Mouse (Mus musculus): ENCODE measurements around the gene Tmem192.

The Tmem192 gene

GRCm38 (mm10) chr8:64946820-64947697 is at the start of gene Tmem192:
Gene Tmem192, plus strand, starts transcription at chr8:64947185.
- DNase-seq = peak; percentile 96

- DNase-seq = no peak
Measured at GRCm38 (mm10) chr8:64898710-64899109, 48.3 kb upstream of the Tmem192 start.

GRCm38 (mm10) chr8:64900645-64901044 is 46.3 kb upstream of the Tmem192 start:
- DNase-seq = no peak

GRCm38 (mm10) chr8:64901527-64902156 is 45.3 kb upstream of the Tmem192 start:
- no peak for DNase-seq

- DNase-seq = no peak
Measured at GRCm38 (mm10) chr8:64902191-64902590, 44.8 kb upstream of the Tmem192 start.

- no peak for DNase-seq
Measured at GRCm38 (mm10) chr8:64903778-64904177, 43.2 kb upstream of the Tmem192 start.

GRCm38 (mm10) chr8:64910026-64910425 is 37.0 kb upstream of the Tmem192 start:
- no peak for DNase-seq

- no peak for DNase-seq
Measured at GRCm38 (mm10) chr8:64916793-64917192, 30.2 kb upstream of the Tmem192 start.

GRCm38 (mm10) chr8:64923329-64923728 is 23.7 kb upstream of the Tmem192 start:
- DNase-seq = no peak

- no peak for DNase-seq
Measured at GRCm38 (mm10) chr8:64925762-64926161, 21.2 kb upstream of the Tmem192 start.

- no peak for DNase-seq
Measured at GRCm38 (mm10) chr8:64926355-64926754, 20.6 kb upstream of the Tmem192 start.

GRCm38 (mm10) chr8:64928938-64929337 is 18.0 kb upstream of the Tmem192 start:
- DNase-seq = no peak

- DNase-seq = no peak
Measured at GRCm38 (mm10) chr8:64934997-64935396, 12.0 kb upstream of the Tmem192 start.

GRCm38 (mm10) chr8:64941019-64941418 is 6.0 kb upstream of the Tmem192 start:
- no peak for DNase-seq

- peak; percentile 81 for DNase-seq
Measured at GRCm38 (mm10) chr8:64941495-64941894, 5.5 kb upstream of the Tmem192 start.

GRCm38 (mm10) chr8:64942946-64943345 is 4.0 kb upstream of the Tmem192 start:
- DNase-seq = no peak

GRCm38 (mm10) chr8:64944831-64945230 is 2.2 kb upstream of the Tmem192 start:
- peak; percentile 11 for DNase-seq

GRCm38 (mm10) chr8:64945606-64946005 is 1.4 kb upstream of the Tmem192 start:
- DNase-seq = no peak

- no peak for DNase-seq
Measured at GRCm38 (mm10) chr8:64946441-64946819, 555 bp upstream of the Tmem192 start.

GRCm38 (mm10) chr8:64947698-64948034 is 681 bp downstream of the Tmem192 start:
- DNase-seq = no peak

- no peak for DNase-seq
Measured at GRCm38 (mm10) chr8:64948371-64948770, 1.4 kb downstream of the Tmem192 start.

GRCm38 (mm10) chr8:64952101-64952500 is 5.1 kb downstream of the Tmem192 start:
- no peak for DNase-seq

- no peak for DNase-seq
Measured at GRCm38 (mm10) chr8:64959025-64959424, 12.0 kb downstream of the Tmem192 start.

GRCm38 (mm10) chr8:64962836-64963235 is 15.9 kb downstream of the Tmem192 start:
- no peak for DNase-seq
